Mouse (Mus musculus): Measurements from ENCODE around the gene Rhog. TPM values are rescaled to one million over a fixed set of nuclear protein-coding genes. Genes with fewer than 3 reads are reported as not detected.

Rhog gene
- polyA plus RNA-seq (2014; fragmentation: Nextera tagmentation; extraction: Ambion mirVana): 63.7 and 65.0 TPM in 2 replicates

DNA sequence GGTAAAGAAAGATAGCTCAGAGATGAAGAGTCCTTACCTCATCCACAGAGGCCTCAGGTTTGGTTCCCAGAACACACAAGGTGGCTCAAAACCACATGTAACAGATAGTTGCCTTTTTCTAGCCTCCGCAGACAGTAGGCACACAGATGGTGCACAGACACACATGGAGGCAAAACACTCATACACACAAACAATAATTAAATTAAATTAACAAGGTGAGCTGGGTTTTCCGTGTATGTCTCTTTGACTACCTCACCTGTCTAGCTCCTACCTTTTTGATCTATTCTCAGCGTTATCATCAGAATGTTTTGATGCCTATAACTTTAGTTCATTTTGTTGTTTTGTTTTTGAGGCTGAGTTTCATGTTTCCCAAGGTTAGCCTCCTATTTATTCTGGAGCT lies at the start of gene Rhog:
Gene Rhog, minus strand, starts transcription at position 101 of the 400 bp plus-strand sequence.
- H3K27ac ChIP-seq (ENCODE audit: low read depth): no peak within 1 kb of the TSS
- H3K9ac ChIP-seq (ENCODE audit: low read length): no peak within 1 kb of the TSS
- DNase-seq (ENCODE audit: low spot score) (no peak), ATAC-seq (replicated peaks; ENCODE audit: low FRiP score, low TSS enrichment, low read depth) (no peak)
- H3K9me3 ChIP-seq (ENCODE audit: control insufficient read depth, low read length): no peaks in the 10 kb centered on the region
- no peak within 1 kb of the TSS for H3K4me3 ChIP-seq (ENCODE audit: low read depth, low read length)
- H3K4me1 ChIP-seq (replicated peaks; ENCODE audit: control insufficient read depth, insufficient read depth, low read length): no peaks in the 10 kb centered on the region
- no peaks in the 10 kb centered on the region for H3K36me3 ChIP-seq (ENCODE audit: control insufficient read depth, insufficient read depth, low read length)
- H3K27me3 ChIP-seq (replicated peaks; ENCODE audit: control insufficient read depth, insufficient read depth, low read length): no peaks in the 10 kb centered on the region
- H3K4me2 ChIP-seq (ENCODE audit: low read length): no peak within 1 kb of the TSS
- WGBS: 76% methylated on average over 3 of the region's 3 CpGs

GRCm38 (mm10) chr7:102305596-102305995 lies 49.7 kb upstream of the Rhog start:
- Histone ChIP-seq H3K36me3 (ENCODE audit: control insufficient read depth, insufficient read depth, low read length) (no peaks in the 10 kb centered on the region), H3K4me2 (ENCODE audit: low read length) (no peak overlapping the region), H3K4me3 (ENCODE audit: low read depth, low read length) (no peak overlapping the region), H3K4me1 (replicated peaks; ENCODE audit: control insufficient read depth, insufficient read depth, low read length) (no peaks in the 10 kb centered on the region), H3K27ac (ENCODE audit: low read depth) (no peak overlapping the region), H3K9ac (ENCODE audit: low read length) (no peak overlapping the region), H3K9me3 (ENCODE audit: control insufficient read depth, low read length) (no peaks in the 10 kb centered on the region), H3K27me3 (replicated peaks; ENCODE audit: control insufficient read depth, insufficient read depth, low read length) (no peaks in the 10 kb centered on the region)
- 77% methylated on average over 2 of the region's 2 CpGs for WGBS
- ATAC-seq (replicated peaks; ENCODE audit: low FRiP score, low TSS enrichment, low read depth) (no peak), DNase-seq (ENCODE audit: low spot score) (no peak)

GRCm38 (mm10) chr7:102302471-102302870 lies 46.6 kb upstream of the Rhog start:
- Histone ChIP-seq H3K4me2 (ENCODE audit: low read length) (no peak overlapping the region), H3K27me3 (replicated peaks; ENCODE audit: control insufficient read depth, insufficient read depth, low read length) (no peaks in the 10 kb centered on the region), H3K27ac (ENCODE audit: low read depth) (no peak overlapping the region), H3K9ac (ENCODE audit: low read length) (no peak overlapping the region), H3K4me1 (replicated peaks; ENCODE audit: control insufficient read depth, insufficient read depth, low read length) (no peaks in the 10 kb centered on the region), H3K4me3 (ENCODE audit: low read depth, low read length) (no peak overlapping the region), H3K9me3 (ENCODE audit: control insufficient read depth, low read length) (no peaks in the 10 kb centered on the region), H3K36me3 (ENCODE audit: control insufficient read depth, insufficient read depth, low read length) (no peaks in the 10 kb centered on the region)
- DNase-seq (ENCODE audit: low spot score) (no peak), ATAC-seq (replicated peaks; ENCODE audit: low FRiP score, low TSS enrichment, low read depth) (no peak)
- WGBS: 89% methylated on average over 4 of the region's 4 CpGs

DNA sequence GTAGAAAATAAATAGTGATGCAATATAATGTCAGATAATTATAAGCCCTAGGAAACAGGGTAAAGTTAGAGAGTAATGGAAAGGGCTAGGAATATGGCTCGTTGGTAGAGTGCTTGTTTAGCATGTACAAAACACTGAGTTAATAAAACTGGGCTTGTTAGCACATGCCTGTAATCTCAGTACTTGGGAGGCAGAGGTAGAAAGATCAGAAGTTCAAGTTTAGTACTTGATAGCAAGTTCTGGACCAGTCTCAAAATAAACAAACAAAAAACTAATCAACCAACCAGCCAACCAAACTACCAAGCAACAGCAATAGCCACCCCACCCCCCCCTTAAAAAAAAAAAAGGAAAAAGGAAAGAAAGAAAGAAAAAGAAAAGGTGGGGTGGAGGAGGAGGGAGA lies 44.9 kb upstream of the Rhog start:
- H3K4me2 ChIP-seq (ENCODE audit: low read length): no peak overlapping the region
- no peak overlapping the region for H3K9ac ChIP-seq (ENCODE audit: low read length)
- DNase-seq (ENCODE audit: low spot score): no peak
- H3K4me3 ChIP-seq (ENCODE audit: low read depth, low read length): no peak overlapping the region
- H3K9me3 ChIP-seq (ENCODE audit: control insufficient read depth, low read length): no peaks in the 10 kb centered on the region
- H3K27ac ChIP-seq (ENCODE audit: low read depth): no peak overlapping the region
- 87% methylated on average over 1 of the region's 1 CpGs for WGBS
- no peaks in the 10 kb centered on the region for H3K4me1 ChIP-seq (replicated peaks; ENCODE audit: control insufficient read depth, insufficient read depth, low read length)
- no peak for ATAC-seq (replicated peaks; ENCODE audit: low FRiP score, low TSS enrichment, low read depth)
- no peaks in the 10 kb centered on the region for H3K36me3 ChIP-seq (ENCODE audit: control insufficient read depth, insufficient read depth, low read length)
- no peaks in the 10 kb centered on the region for H3K27me3 ChIP-seq (replicated peaks; ENCODE audit: control insufficient read depth, insufficient read depth, low read length)

- Histone ChIP-seq H3K4me3 (ENCODE audit: low read depth, low read length) (no peak overlapping the region), H3K27ac (ENCODE audit: low read depth) (0 out of 2 replicates have a peak overlapping the region, but pooled peaks have one; percentile 16), H3K4me2 (ENCODE audit: low read length) (no peak overlapping the region), H3K9ac (ENCODE audit: low read length) (no peak overlapping the region), H3K27me3 (replicated peaks; ENCODE audit: control insufficient read depth, insufficient read depth, low read length) (no peaks in the 10 kb centered on the region), H3K36me3 (ENCODE audit: control insufficient read depth, insufficient read depth, low read length) (no peaks in the 10 kb centered on the region), H3K9me3 (ENCODE audit: control insufficient read depth, low read length) (no peaks in the 10 kb centered on the region), H3K4me1 (replicated peaks; ENCODE audit: control insufficient read depth, insufficient read depth, low read length) (0 out of 2 replicates have a peak, but pooled peaks cover 3% of the 10 kb centered on the region)
- DNase-seq (ENCODE audit: low spot score) (no peak), ATAC-seq (replicated peaks; ENCODE audit: low FRiP score, low TSS enrichment, low read depth) (no peak)
- 16% methylated on average over 2 of the region's 2 CpGs for WGBS
These were observed 37.4 kb upstream of the Rhog start for GRCm38 (mm10) chr7:102293234-102293633.

DNA sequence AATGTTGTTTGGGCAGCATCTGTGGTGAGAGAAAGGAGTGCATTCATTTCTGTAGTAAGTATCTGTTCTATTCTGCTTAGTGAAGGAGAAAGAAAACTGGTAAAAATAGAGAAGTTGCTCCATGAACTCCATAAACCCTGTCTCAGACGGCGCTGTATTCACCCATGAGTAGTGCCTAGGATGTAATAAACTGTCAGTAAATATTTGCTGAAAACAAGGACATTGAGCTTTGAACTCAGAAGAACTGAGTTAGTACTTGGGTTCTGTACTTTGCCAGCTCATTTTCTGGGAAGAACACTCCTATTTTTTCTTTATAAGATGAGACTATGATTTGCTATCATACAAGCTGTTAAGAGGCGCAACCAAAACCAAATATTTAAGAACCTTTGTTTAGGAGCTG lies 36.4 kb upstream of the Rhog start:
- Histone ChIP-seq H3K4me2 (ENCODE audit: low read length) (no peak overlapping the region), H3K4me1 (replicated peaks; ENCODE audit: control insufficient read depth, insufficient read depth, low read length) (0 out of 2 replicates have a peak, but pooled peaks cover 3% of the 10 kb centered on the region), H3K36me3 (ENCODE audit: control insufficient read depth, insufficient read depth, low read length) (no peaks in the 10 kb centered on the region), H3K4me3 (ENCODE audit: low read depth, low read length) (no peak overlapping the region), H3K27ac (ENCODE audit: low read depth) (no peak overlapping the region), H3K9me3 (ENCODE audit: control insufficient read depth, low read length) (no peaks in the 10 kb centered on the region), H3K9ac (ENCODE audit: low read length) (no peak overlapping the region), H3K27me3 (replicated peaks; ENCODE audit: control insufficient read depth, insufficient read depth, low read length) (no peaks in the 10 kb centered on the region)
- 78% methylated on average over 3 of the region's 3 CpGs for WGBS
- DNase-seq (ENCODE audit: low spot score): no peak
- ATAC-seq (replicated peaks; ENCODE audit: low FRiP score, low TSS enrichment, low read depth): no peak

- Histone ChIP-seq H3K36me3 (ENCODE audit: control insufficient read depth, insufficient read depth, low read length) (no peaks in the 10 kb centered on the region), H3K4me2 (ENCODE audit: low read length) (no peak overlapping the region), H3K27me3 (replicated peaks; ENCODE audit: control insufficient read depth, insufficient read depth, low read length) (no peaks in the 10 kb centered on the region), H3K27ac (ENCODE audit: low read depth) (no peak overlapping the region), H3K9me3 (ENCODE audit: control insufficient read depth, low read length) (no peaks in the 10 kb centered on the region), H3K9ac (ENCODE audit: low read length) (no peak overlapping the region), H3K4me3 (ENCODE audit: low read depth, low read length) (no peak overlapping the region), H3K4me1 (replicated peaks; ENCODE audit: control insufficient read depth, insufficient read depth, low read length) (0 out of 2 replicates have a peak, but pooled peaks cover 3% of the 10 kb centered on the region)
- no peak for DNase-seq (ENCODE audit: low spot score)
- no peak for ATAC-seq (replicated peaks; ENCODE audit: low FRiP score, low TSS enrichment, low read depth)
- WGBS: 87% methylated on average over 6 of the region's 6 CpGs
These were observed 33.6 kb upstream of the Rhog start for GRCm38 (mm10) chr7:102289466-102289865.

GRCm38 (mm10) chr7:102282261-102282660 lies 26.4 kb upstream of the Rhog start:
- H3K27ac ChIP-seq (ENCODE audit: low read depth): no peak overlapping the region
- no peak for DNase-seq (ENCODE audit: low spot score)
- 50% methylated on average over 5 of the region's 5 CpGs for WGBS
- no peak overlapping the region for H3K4me3 ChIP-seq (ENCODE audit: low read depth, low read length)
- no peak overlapping the region for H3K9ac ChIP-seq (ENCODE audit: low read length)
- no peak for ATAC-seq (replicated peaks; ENCODE audit: low FRiP score, low TSS enrichment, low read depth)
- H3K27me3 ChIP-seq (replicated peaks; ENCODE audit: control insufficient read depth, insufficient read depth, low read length): no peaks in the 10 kb centered on the region
- H3K36me3 ChIP-seq (ENCODE audit: control insufficient read depth, insufficient read depth, low read length): no peaks in the 10 kb centered on the region
- H3K4me2 ChIP-seq (ENCODE audit: low read length): no peak overlapping the region
- no peaks in the 10 kb centered on the region for H3K4me1 ChIP-seq (replicated peaks; ENCODE audit: control insufficient read depth, insufficient read depth, low read length)
- H3K9me3 ChIP-seq (ENCODE audit: control insufficient read depth, low read length): no peaks in the 10 kb centered on the region

DNA sequence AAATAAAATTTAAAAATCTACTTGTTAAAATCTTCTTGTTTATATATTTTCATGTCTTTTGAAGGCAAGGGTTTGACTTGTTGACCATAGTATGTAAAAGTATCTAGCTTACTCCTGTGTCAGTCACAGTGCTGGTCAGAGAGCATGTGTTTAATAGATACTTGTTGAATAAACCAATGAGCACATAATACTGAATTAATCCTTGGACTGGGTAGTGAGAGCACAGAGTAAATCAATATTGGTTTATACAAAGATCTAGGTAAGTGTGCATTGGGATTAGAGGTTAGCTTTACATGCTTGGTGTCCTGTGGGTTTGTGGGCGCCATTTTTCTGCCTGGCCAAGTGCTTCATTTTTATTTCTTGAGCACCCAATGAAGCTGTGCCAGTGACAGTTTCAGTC lies 25.5 kb upstream of the Rhog start:
- no peaks in the 10 kb centered on the region for H3K4me1 ChIP-seq (replicated peaks; ENCODE audit: control insufficient read depth, insufficient read depth, low read length)
- H3K36me3 ChIP-seq (ENCODE audit: control insufficient read depth, insufficient read depth, low read length): no peaks in the 10 kb centered on the region
- H3K27ac ChIP-seq (ENCODE audit: low read depth): no peak overlapping the region
- no peaks in the 10 kb centered on the region for H3K27me3 ChIP-seq (replicated peaks; ENCODE audit: control insufficient read depth, insufficient read depth, low read length)
- H3K9me3 ChIP-seq (ENCODE audit: control insufficient read depth, low read length): no peaks in the 10 kb centered on the region
- H3K4me3 ChIP-seq (ENCODE audit: low read depth, low read length): no peak overlapping the region
- WGBS: 97% methylated on average over 1 of the region's 1 CpGs
- H3K9ac ChIP-seq (ENCODE audit: low read length): no peak overlapping the region
- no peak overlapping the region for H3K4me2 ChIP-seq (ENCODE audit: low read length)
- DNase-seq (ENCODE audit: low spot score) (no peak), ATAC-seq (replicated peaks; ENCODE audit: low FRiP score, low TSS enrichment, low read depth) (no peak)

All from intestine, embryonic 14.5 days (tissue).